Mouse (Mus musculus): Measurements from ENCODE around the gene Gm43302.
"Not testable (repeated sequence)": the region's sequence is repeated elsewhere in the genome, so short reads cannot be mapped to it uniquely, and the experiment has no call there.

Gm43302 gene

DNA sequence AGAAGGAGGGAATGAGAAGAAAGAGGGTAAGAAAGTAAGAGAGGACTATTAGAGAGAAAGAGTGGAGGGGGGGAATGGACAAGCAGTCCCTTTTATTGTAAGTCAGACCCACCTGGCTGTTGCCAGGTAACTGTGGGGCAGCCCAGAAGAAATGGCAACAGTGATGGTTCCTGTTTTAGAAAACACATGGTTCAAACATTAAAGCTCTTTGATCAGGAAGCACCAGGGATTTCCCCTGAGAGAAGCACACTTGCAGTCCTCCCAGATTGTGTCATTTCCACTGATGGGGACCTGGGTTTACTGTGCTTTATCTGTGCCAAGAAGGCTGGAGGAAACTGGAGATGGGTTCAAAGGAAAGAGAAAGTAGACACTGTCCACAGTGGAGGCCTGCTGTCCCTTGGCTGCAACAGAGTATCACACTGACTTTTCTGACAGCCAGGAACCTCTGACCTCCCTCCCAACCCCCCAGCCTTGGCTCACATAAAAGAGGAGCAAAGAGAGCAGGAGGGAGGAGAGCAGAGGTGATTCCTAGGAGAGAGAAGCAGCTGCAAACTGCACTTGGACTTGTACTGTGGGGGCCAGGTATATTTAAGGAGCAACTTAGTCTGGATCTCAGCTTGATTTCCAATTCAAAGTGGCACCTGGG, 95.5 kb downstream of the Gm43302 start:
- DNase-seq (ENCODE audit: low read depth) = not testable (repeated sequence)

DNA sequence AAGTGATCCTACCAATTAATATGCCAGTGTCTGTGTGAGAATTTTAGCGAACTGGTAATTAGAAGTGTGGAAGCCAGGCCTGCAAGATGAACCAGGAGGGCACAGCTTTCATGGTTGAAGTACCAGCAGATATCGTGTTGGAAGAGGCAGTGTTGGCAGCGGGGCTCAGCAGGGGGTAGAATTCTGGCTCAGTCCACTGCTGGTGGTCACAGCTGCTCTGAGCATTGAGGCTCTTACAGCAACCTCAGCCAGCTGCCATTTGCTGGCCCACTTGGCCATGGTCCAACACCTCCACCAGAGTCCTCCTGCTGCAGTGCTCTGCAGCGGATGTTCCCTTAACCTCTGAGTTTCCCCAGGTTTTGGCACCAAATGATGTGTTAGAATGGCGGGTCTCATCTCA, 97.2 kb downstream of the Gm43302 start:
- DNase-seq (ENCODE audit: low read depth) = not testable (repeated sequence)

DNA sequence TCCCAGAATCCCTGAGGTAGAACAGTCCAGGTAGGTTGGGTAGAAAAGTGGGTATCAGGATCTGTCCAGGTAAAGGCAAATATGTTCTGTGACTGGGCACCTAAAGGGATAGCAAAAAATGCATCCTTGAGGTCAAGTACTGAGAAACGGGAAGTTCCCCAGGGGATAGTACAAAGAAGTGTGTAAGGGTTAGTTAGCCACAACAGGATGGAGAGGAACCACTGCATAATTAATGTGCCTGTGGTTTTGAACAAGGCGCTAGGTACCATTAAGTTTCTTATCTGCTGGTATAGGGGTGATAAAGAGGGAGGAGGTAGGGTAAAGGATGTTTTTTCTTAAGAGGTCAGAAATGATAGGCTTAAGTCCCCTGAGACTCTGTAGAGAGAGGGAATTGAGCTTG, 101.0 kb downstream of the Gm43302 start:
- peak; percentile 5 for DNase-seq (ENCODE audit: low read depth)

GRCm38 (mm10) chr5:105181446-105181845, 112.0 kb downstream of the Gm43302 start:
- no peak for DNase-seq (ENCODE audit: low read depth)

All from 416B (cell line).